Mouse (Mus musculus) stomach, postnatal 0 days (tissue): ENCODE results near the gene Auts2.
A peak's percentile ranks its signal among the peaks of the same experiment; 100 is the strongest.

Experiments
- CTCF ChIP-seq: IDR thresholded peaks from 2 replicates; pipeline ENCODE4 v1.5.1; 2016; ENCODE audit warnings: antibody characterized with exemption, low read depth, mild to moderate bottlenecking, moderate library complexity
- EP300 ChIP-seq: optimal IDR thresholded peaks from 2 replicates; pipeline ENCODE3; 2016; ENCODE audit warnings: antibody characterized with exemption

DNA sequence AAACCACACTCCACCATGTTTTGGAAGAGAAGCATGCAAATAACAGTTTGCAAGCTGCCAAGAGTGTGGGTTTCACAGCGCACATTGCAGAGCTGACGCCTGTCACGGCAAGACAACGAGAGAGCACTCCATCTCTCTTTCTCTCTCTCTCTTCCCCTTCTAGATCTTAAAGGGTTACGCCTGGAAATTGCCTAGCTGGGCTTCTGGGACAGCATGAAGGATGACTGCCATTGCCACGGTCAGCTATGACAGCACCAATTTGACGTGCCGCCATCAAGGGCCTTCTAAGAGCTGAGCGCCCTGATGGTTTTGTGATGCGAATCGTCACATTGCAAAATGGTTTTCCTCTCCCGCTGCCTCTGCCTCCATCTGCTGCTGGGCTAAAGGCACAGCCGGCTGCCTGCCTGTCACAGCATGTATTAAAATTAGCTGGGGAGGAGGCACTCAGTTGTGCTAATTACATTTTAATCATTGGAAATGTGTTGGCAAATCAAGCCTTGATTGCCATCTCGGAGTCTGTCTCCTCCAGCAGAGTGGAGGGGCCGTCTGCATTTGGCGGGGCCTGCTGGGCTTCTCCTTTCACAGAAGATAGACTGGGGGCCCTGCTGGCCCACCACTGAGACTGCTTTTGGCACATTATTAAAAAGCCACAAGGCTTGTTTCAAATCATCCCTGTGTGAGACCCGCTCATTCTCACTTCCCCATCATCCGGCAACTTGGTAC, 748.6 kb downstream of the Auts2 start:
- peak; percentile 43 for TF ChIP-seq CTCF
- no peak for TF ChIP-seq EP300
